Mouse (Mus musculus): ENCODE data around the gene Col6a4. TPM values are rescaled to one million over a fixed set of nuclear protein-coding genes. Genes with fewer than 3 reads are reported as not detected.

The Col6a4 gene
- not detected in 2 replicates for total RNA-seq (2015; ENCODE audit: low replicate concordance)
- total RNA-seq (2017; ENCODE audit: low replicate concordance), result not detected in 2 replicates

GRCm38 (mm10) chr9:106096683-106097082 is at the start of gene Col6a4:
Gene Col6a4, minus strand, starts transcription at chr9:106096783.
- no peak for ATAC-seq (replicated peaks; ENCODE audit: low FRiP score, poor library complexity, severe bottlenecking)

- ATAC-seq (replicated peaks; ENCODE audit: low FRiP score, poor library complexity, severe bottlenecking), result no peak
These were observed 49.0 kb upstream of the Col6a4 start for GRCm38 (mm10) chr9:106145582-106145981.

GRCm38 (mm10) chr9:106144176-106144575 is 47.6 kb upstream of the Col6a4 start:
- no peak for ATAC-seq (replicated peaks; ENCODE audit: low FRiP score, poor library complexity, severe bottlenecking)

- ATAC-seq (replicated peaks; ENCODE audit: low FRiP score, poor library complexity, severe bottlenecking), result no peak
These were observed 45.4 kb upstream of the Col6a4 start for GRCm38 (mm10) chr9:106141955-106142354.

- ATAC-seq (replicated peaks; ENCODE audit: low FRiP score, poor library complexity, severe bottlenecking), result no peak
These were observed 43.2 kb upstream of the Col6a4 start for GRCm38 (mm10) chr9:106139763-106140162.

GRCm38 (mm10) chr9:106137671-106138216 is 41.2 kb upstream of the Col6a4 start:
- ATAC-seq (replicated peaks; ENCODE audit: low FRiP score, poor library complexity, severe bottlenecking), result no peak

GRCm38 (mm10) chr9:106130250-106130649 is 33.7 kb upstream of the Col6a4 start:
- ATAC-seq (replicated peaks; ENCODE audit: low FRiP score, poor library complexity, severe bottlenecking), result no peak

- no peak for ATAC-seq (replicated peaks; ENCODE audit: low FRiP score, poor library complexity, severe bottlenecking)
These were observed 32.5 kb upstream of the Col6a4 start for GRCm38 (mm10) chr9:106129072-106129471.

- no peak for ATAC-seq (replicated peaks; ENCODE audit: low FRiP score, poor library complexity, severe bottlenecking)
These were observed 30.2 kb upstream of the Col6a4 start for GRCm38 (mm10) chr9:106126786-106127251.

GRCm38 (mm10) chr9:106123599-106123998 is 27.0 kb upstream of the Col6a4 start:
- no peak for ATAC-seq (replicated peaks; ENCODE audit: low FRiP score, poor library complexity, severe bottlenecking)

- no peak for ATAC-seq (replicated peaks; ENCODE audit: low FRiP score, poor library complexity, severe bottlenecking)
These were observed 22.5 kb upstream of the Col6a4 start for GRCm38 (mm10) chr9:106119075-106119474.

GRCm38 (mm10) chr9:106115801-106116424 is 19.3 kb upstream of the Col6a4 start:
- no peak for ATAC-seq (replicated peaks; ENCODE audit: low FRiP score, poor library complexity, severe bottlenecking)

GRCm38 (mm10) chr9:106112770-106113423 is 16.3 kb upstream of the Col6a4 start:
- ATAC-seq (replicated peaks; ENCODE audit: low FRiP score, poor library complexity, severe bottlenecking), result 0 out of 2 replicates have a peak, but pooled peaks have one; percentile 59

GRCm38 (mm10) chr9:106106241-106106640 is 9.7 kb upstream of the Col6a4 start:
- no peak for ATAC-seq (replicated peaks; ENCODE audit: low FRiP score, poor library complexity, severe bottlenecking)

- no peak for ATAC-seq (replicated peaks; ENCODE audit: low FRiP score, poor library complexity, severe bottlenecking)
These were observed 7.8 kb upstream of the Col6a4 start for GRCm38 (mm10) chr9:106104401-106104800.

GRCm38 (mm10) chr9:106101166-106101565 is 4.6 kb upstream of the Col6a4 start:
- ATAC-seq (replicated peaks; ENCODE audit: low FRiP score, poor library complexity, severe bottlenecking), result no peak

GRCm38 (mm10) chr9:106100262-106100661 is 3.7 kb upstream of the Col6a4 start:
- no peak for ATAC-seq (replicated peaks; ENCODE audit: low FRiP score, poor library complexity, severe bottlenecking)

GRCm38 (mm10) chr9:106099379-106100021 is 2.9 kb upstream of the Col6a4 start:
- ATAC-seq (replicated peaks; ENCODE audit: low FRiP score, poor library complexity, severe bottlenecking), result no peak

- ATAC-seq (replicated peaks; ENCODE audit: low FRiP score, poor library complexity, severe bottlenecking), result no peak
These were observed 15.1 kb downstream of the Col6a4 start for GRCm38 (mm10) chr9:106081528-106081927.

- ATAC-seq (replicated peaks; ENCODE audit: low FRiP score, poor library complexity, severe bottlenecking), result 0 out of 2 replicates have a peak, but pooled peaks have one; percentile 42
These were observed 16.1 kb downstream of the Col6a4 start for GRCm38 (mm10) chr9:106080261-106081033.
